Mouse (Mus musculus) intestine, embryonic 14.5 days (tissue): Measurements from ENCODE around the gene Tmprss11f. TPM values are rescaled to one million over a fixed set of nuclear protein-coding genes. Genes with fewer than 3 reads are reported as not detected.
"Not testable (repeated sequence)": the region's sequence is repeated elsewhere in the genome, so short reads cannot be mapped to it uniquely, and the experiment has no call there.

Experiments
- ATAC-seq: fragments of 200-750 bp; cut with Nextera tagmentation; replicated peaks from 2 replicates; pipeline ENCODE4 v1.8.0; 2017; ENCODE audit warnings: low read depth, moderate number of reproducible peaks, moderate TSS enrichment, moderate library complexity; ENCODE audit not compliant: low FRiP score, low TSS enrichment
- DNase-seq: peaks from one replicate; pipeline ENCODE4 v3.0.0-alpha.2; 2018; ENCODE audit warnings: low spot score
- H3K27ac ChIP-seq: fragments of 300-500 bp; sonication (generic); 2 replicates; pipeline ENCODE4 v1.5.1; 2014; ENCODE audit warnings: low read depth, mild to moderate bottlenecking, control low read depth
- H3K27me3 ChIP-seq: fragments of 300-500 bp; sonication (generic); replicated peaks from 2 replicates; pipeline ENCODE4 v1.6.1; 2014; ENCODE audit warnings: low read length, control low read depth; ENCODE audit not compliant: control insufficient read depth, insufficient read depth
- H3K36me3 ChIP-seq: fragments of 300-500 bp; sonication (generic); 2 replicates; pipeline ENCODE4 v1.6.1; 2014; ENCODE audit warnings: low read length, control low read depth; ENCODE audit not compliant: control insufficient read depth, insufficient read depth
- H3K4me1 ChIP-seq: fragments of 300-500 bp; sonication (generic); replicated peaks from 2 replicates; pipeline ENCODE4 v1.6.1; 2014; ENCODE audit warnings: low read length, control low read depth, mixed read lengths; ENCODE audit not compliant: control insufficient read depth, insufficient read depth
- H3K4me2 ChIP-seq: fragments of 300-500 bp; sonication (generic); 2 replicates; pipeline ENCODE4 v1.6.1; 2014; ENCODE audit warnings: low read length
- H3K4me3 ChIP-seq: fragments of 300-500 bp; sonication (generic); 2 replicates; pipeline ENCODE4 v1.5.1; 2014; ENCODE audit warnings: low read depth, low read length, control low read depth, mixed read lengths
- H3K9ac ChIP-seq: fragments of 300-500 bp; sonication (generic); 2 replicates; pipeline ENCODE4 v1.6.1; 2014; ENCODE audit warnings: mild to moderate bottlenecking, low read length
- H3K9me3 ChIP-seq: fragments of 300-500 bp; sonication (generic); 2 replicates; pipeline ENCODE4 v1.6.1; 2016; ENCODE audit warnings: low read length, control low read depth; ENCODE audit not compliant: control insufficient read depth
- WGBS: fragments of 180-500 bp; shearing (Covaris S2); extraction: QIAGEN DNeasy Blood & Tissue Kit; methylation state at CpG from one replicate; pipeline ENCODE4 v1.1.7; 2014; 5-methylcytosine and 5-hydroxymethylcytosine counted together
- polyA plus RNA-seq: library from polyadenylated mRNA; unstranded; fragments of >200 nt; fragmentation: Nextera tagmentation; extraction: Ambion mirVana; gene quantifications from 2 replicates; pipeline ENCODE4 v1.2.1, GENCODE M21; 2014

Gene Tmprss11f
- 0.19 TPM in 1 of 2 replicates, not detected in the other for polyA plus RNA-seq

- Histone ChIP-seq H3K4me1 (no peaks in the 10 kb centered on the region), H3K27ac (no peak within 1 kb of the TSS), H3K4me2 (no peak within 1 kb of the TSS), H3K36me3 (no peaks in the 10 kb centered on the region), H3K27me3 (no peaks in the 10 kb centered on the region), H3K4me3 (no peak within 1 kb of the TSS), H3K9me3 (no peaks in the 10 kb centered on the region), H3K9ac (no peak within 1 kb of the TSS)
- DNase-seq (no peak), ATAC-seq (no peak; the same call in 1 of the 2 replicates)
- WGBS, result 59% methylated on average over 5 of the region's 5 CpGs
Measured at GRCm38 (mm10) chr5:86632324-86632723, at the start of gene Tmprss11f. TSS of gene Tmprss11f (minus strand) at chr5:86632424.

GRCm38 (mm10) chr5:86676262-86676661, 44.0 kb upstream of the Tmprss11f start, which contains the start of gene Tmprss11b:
TSS of gene Tmprss11b (minus strand) at chr5:86676362.
- Histone ChIP-seq H3K9ac (no peak within 1 kb of the TSS), H3K27me3 (no peaks in the 10 kb centered on the region), H3K4me2 (no peak within 1 kb of the TSS), H3K4me1 (no peaks in the 10 kb centered on the region), H3K36me3 (no peaks in the 10 kb centered on the region), H3K27ac (no peak within 1 kb of the TSS), H3K4me3 (no peak within 1 kb of the TSS), H3K9me3 (no peaks in the 10 kb centered on the region)
- WGBS, result 67% methylated on average over 5 of the region's 5 CpGs
- ATAC-seq, result no peak
- DNase-seq, result no peak

- not testable (repeated sequence) for H3K4me1 ChIP-seq, H3K4me3 ChIP-seq, H3K27ac ChIP-seq, H3K9me3 ChIP-seq, DNase-seq, H3K36me3 ChIP-seq, ATAC-seq, H3K4me2 ChIP-seq, H3K27me3 ChIP-seq, H3K9ac ChIP-seq
- WGBS, result 29% methylated on average over 4 of the region's 4 CpGs
Measured at GRCm38 (mm10) chr5:86649185-86649584, 17.0 kb upstream of the Tmprss11f start.

- Histone ChIP-seq H3K4me1 (no peaks in the 10 kb centered on the region), H3K27me3 (no peaks in the 10 kb centered on the region), H3K9me3 (no peaks in the 10 kb centered on the region), H3K27ac (no peak overlapping the region), H3K9ac (no peak overlapping the region), H3K4me3 (no peak overlapping the region), H3K36me3 (no peaks in the 10 kb centered on the region), H3K4me2 (no peak overlapping the region)
- no peak for DNase-seq
- 55% methylated on average over 3 of the region's 3 CpGs for WGBS
- no peak for ATAC-seq
Measured at GRCm38 (mm10) chr5:86640795-86641194, 8.6 kb upstream of the Tmprss11f start.

- Histone ChIP-seq H3K9ac (no peak overlapping the region), H3K36me3 (no peaks in the 10 kb centered on the region), H3K4me3 (no peak overlapping the region), H3K4me1 (no peaks in the 10 kb centered on the region), H3K27me3 (no peaks in the 10 kb centered on the region), H3K27ac (no peak overlapping the region), H3K4me2 (no peak overlapping the region), H3K9me3 (no peaks in the 10 kb centered on the region)
- no peak for DNase-seq
- 54% methylated on average over 2 of the region's 2 CpGs for WGBS
- ATAC-seq, result no peak
Measured at GRCm38 (mm10) chr5:86630700-86631099, 1.5 kb downstream of the Tmprss11f start.

GRCm38 (mm10) chr5:86621778-86622177, 10.4 kb downstream of the Tmprss11f start:
- no peak overlapping the region for H3K4me2 ChIP-seq
- H3K9ac ChIP-seq, result no peak overlapping the region
- ATAC-seq (no peak), DNase-seq (no peak)
- no peaks in the 10 kb centered on the region for H3K36me3 ChIP-seq
- H3K4me1 ChIP-seq, result no peaks in the 10 kb centered on the region
- no peaks in the 10 kb centered on the region for H3K27me3 ChIP-seq
- 68% methylated on average over 1 of the region's 1 CpGs for WGBS
- H3K27ac ChIP-seq, result no peak overlapping the region
- H3K9me3 ChIP-seq, result no peaks in the 10 kb centered on the region
- H3K4me3 ChIP-seq, result no peak overlapping the region

GRCm38 (mm10) chr5:86585896-86586295, 46.3 kb downstream of the Tmprss11f start:
- Histone ChIP-seq H3K9ac (no peak overlapping the region), H3K9me3 (no peaks in the 10 kb centered on the region), H3K36me3 (no peaks in the 10 kb centered on the region), H3K27ac (no peak overlapping the region), H3K4me1 (no peaks in the 10 kb centered on the region), H3K4me2 (no peak overlapping the region), H3K27me3 (no peaks in the 10 kb centered on the region), H3K4me3 (no peak overlapping the region)
- 85% methylated on average over 3 of the region's 3 CpGs for WGBS
- ATAC-seq, result no peak
- DNase-seq, result no peak

GRCm38 (mm10) chr5:86582618-86583017, 49.6 kb downstream of the Tmprss11f start:
- no peak overlapping the region for H3K4me3 ChIP-seq
- H3K9me3 ChIP-seq, result no peaks in the 10 kb centered on the region
- H3K4me1 ChIP-seq, result no peaks in the 10 kb centered on the region
- H3K9ac ChIP-seq, result no peak overlapping the region
- ATAC-seq (no peak), DNase-seq (no peak)
- no peaks in the 10 kb centered on the region for H3K27me3 ChIP-seq
- no peak overlapping the region for H3K4me2 ChIP-seq
- 88% methylated on average over 5 of the region's 5 CpGs for WGBS
- no peaks in the 10 kb centered on the region for H3K36me3 ChIP-seq
- no peak overlapping the region for H3K27ac ChIP-seq

- no peak overlapping the region for H3K27ac ChIP-seq
- WGBS, result 82% methylated on average over 5 of the region's 5 CpGs
- no peaks in the 10 kb centered on the region for H3K36me3 ChIP-seq
- no peak for ATAC-seq
- no peak for DNase-seq
- H3K9me3 ChIP-seq, result no peaks in the 10 kb centered on the region
- no peak overlapping the region for H3K4me3 ChIP-seq
- H3K9ac ChIP-seq, result no peak overlapping the region
- no peak overlapping the region for H3K4me2 ChIP-seq
- no peaks in the 10 kb centered on the region for H3K4me1 ChIP-seq
- H3K27me3 ChIP-seq, result no peaks in the 10 kb centered on the region
Measured at GRCm38 (mm10) chr5:86581998-86582397, 50.2 kb downstream of the Tmprss11f start.
